Mouse (Mus musculus) MEL (cell line): ENCODE results near the gene Uggt1. TPM values are rescaled to one million over a fixed set of nuclear protein-coding genes. Genes with fewer than 3 reads are reported as not detected.

Experiments
- DNase-seq: peaks from one replicate; pipeline ENCODE4 v3.0.0; 2011; ENCODE audit warnings: low read depth, low spot score
- H3K27ac ChIP-seq: 2 replicates; pipeline ENCODE4 v1.5.1; 2012; ENCODE audit warnings: low read depth, mild to moderate bottlenecking, control low read depth, low read length, moderate library complexity; ENCODE audit not compliant: control insufficient read depth
- H3K27me3 ChIP-seq, 2 experiments: fragments of 150-350 bp in 1 of 2; sonication (generic) in 1 of 2; 2 replicates each; pipeline ENCODE4 v1.6.1; 2012; ENCODE audit warnings: low read length in 2 of 2, mild to moderate bottlenecking in 2 of 2, improper control_type of control experiment in 1 of 2, moderate library complexity in 1 of 2; ENCODE audit not compliant: insufficient read depth in 2 of 2, control insufficient read depth in 1 of 2
- H3K36me3 ChIP-seq, 2 experiments: 2 replicates each; pipeline ENCODE4 v1.6.1; 2012 to 2014; ENCODE audit warnings: low read length in 2 of 2, improper control_type of control experiment in 1 of 2, inconsistent platforms in 1 of 2, mild to moderate bottlenecking in 1 of 2; ENCODE audit not compliant: insufficient read depth in 2 of 2, control insufficient read depth in 1 of 2
- H3K4me1 ChIP-seq, 2 experiments: fragments of 150-350 bp in 1 of 2; sonication (generic) in 1 of 2; 2 replicates each; pipeline ENCODE4 v1.6.1; 2012; ENCODE audit warnings: low read length in 2 of 2, improper control_type of control experiment in 1 of 2, mild to moderate bottlenecking in 1 of 2; ENCODE audit not compliant: insufficient read depth in 2 of 2, control insufficient read depth in 1 of 2
- H3K4me3 ChIP-seq, 2 experiments: fragments of 150-350 bp in 1 of 2; sonication (generic) in 1 of 2; 2 replicates each; pipeline ENCODE4 v1.5.1; 2012; ENCODE audit warnings: low read depth in 2 of 2, low read length in 2 of 2, mild to moderate bottlenecking in 2 of 2, moderate library complexity in 2 of 2, control low read depth in 1 of 2, improper control_type of control experiment in 1 of 2; ENCODE audit not compliant: control insufficient read depth in 1 of 2, insufficient read depth in 1 of 2
- H3K79me2 ChIP-seq: 2 replicates; pipeline ENCODE4 v1.6.1; 2012; ENCODE audit warnings: mild to moderate bottlenecking, low read length, moderate library complexity; ENCODE audit not compliant: control insufficient read depth, poor library complexity, insufficient read depth
- H3K9ac ChIP-seq: 2 replicates; pipeline ENCODE4 v1.6.1; 2012; ENCODE audit warnings: low read depth, mild to moderate bottlenecking, control low read depth, low read length, moderate library complexity; ENCODE audit not compliant: control insufficient read depth, poor library complexity, severe bottlenecking
- H3K9me3 ChIP-seq: fragments of 150-350 bp; sonication (generic); replicated peaks from 2 replicates; pipeline ENCODE4 v1.6.1; 2012; ENCODE audit warnings: mild to moderate bottlenecking, low read length, improper control_type of control experiment, moderate library complexity; ENCODE audit not compliant: insufficient read depth
- CHD1 ChIP-seq: IDR thresholded peaks from 2 replicates; pipeline ENCODE4 v1.6.1; 2012; ENCODE audit warnings: low read depth, mild to moderate bottlenecking, inconsistent platforms, low read length, improper control_type of control experiment
- CHD2 ChIP-seq: IDR thresholded peaks from 2 replicates; pipeline ENCODE4 v1.6.1; 2011; ENCODE audit warnings: low read length, improper control_type of control experiment
- CTCF ChIP-seq, 3 experiments: IDR thresholded peaks in 2 of 3; conservative IDR thresholded peaks in 1 of 3; 2 replicates each; pipeline ENCODE4 v1.5.1; 2011 to 2012; ENCODE audit warnings: low read length in 3 of 3, low read depth in 2 of 3, mild to moderate bottlenecking in 2 of 3, improper control_type of control experiment in 1 of 3, inconsistent platforms in 1 of 3, mixed read lengths in 1 of 3, moderate library complexity in 1 of 3; ENCODE audit not compliant: control insufficient read depth in 1 of 3, insufficient read depth in 1 of 3, poor library complexity in 1 of 3, severe bottlenecking in 1 of 3
- E2F4 ChIP-seq: IDR thresholded peaks from 2 replicates; pipeline ENCODE4 v1.6.1; 2011; ENCODE audit warnings: low read depth, low read length, improper control_type of control experiment, borderline replicate concordance
- ELF1 ChIP-seq: IDR thresholded peaks from 2 replicates; pipeline ENCODE4 v1.6.1; 2014; ENCODE audit warnings: low read depth, mild to moderate bottlenecking, inconsistent platforms, low read length, improper control_type of control experiment, moderate library complexity
- EP300 ChIP-seq, 2 experiments: IDR thresholded peaks; 2 replicates each; pipeline ENCODE4 v1.6.1; 2011; ENCODE audit warnings: improper control_type of control experiment in 2 of 2, low read length in 2 of 2, low read depth in 1 of 2, mild to moderate bottlenecking in 1 of 2
- ETS1 ChIP-seq: IDR thresholded peaks from 2 replicates; pipeline ENCODE4 v1.6.1; 2012; ENCODE audit warnings: low read depth, mild to moderate bottlenecking, inconsistent platforms, low read length, improper control_type of control experiment, moderate library complexity
- GATA1 ChIP-seq: IDR thresholded peaks from 2 replicates; pipeline ENCODE4 v1.6.1; 2011; ENCODE audit warnings: low read depth, low read length, improper control_type of control experiment
- JUND ChIP-seq: IDR thresholded peaks from 2 replicates; pipeline ENCODE4 v1.6.1; 2011; ENCODE audit warnings: low read depth, mild to moderate bottlenecking, improper control_type of control experiment, low read length
- KAT2A ChIP-seq: conservative IDR thresholded peaks from 2 replicates; pipeline ENCODE4 v1.6.1; 2012; ENCODE audit warnings: low read depth, low read length, improper control_type of control experiment, inconsistent platforms
- MAFK ChIP-seq: IDR thresholded peaks from 2 replicates; pipeline ENCODE4 v1.6.1; 2011; ENCODE audit warnings: low read depth, mild to moderate bottlenecking, low read length, improper control_type of control experiment, borderline replicate concordance
- MAX ChIP-seq: IDR thresholded peaks from 2 replicates; pipeline ENCODE4 v1.6.1; 2011; ENCODE audit warnings: low read length, improper control_type of control experiment
- MYB ChIP-seq: IDR thresholded peaks from 2 replicates; pipeline ENCODE4 v1.6.1; 2011; ENCODE audit warnings: mild to moderate bottlenecking, low read depth, low read length, improper control_type of control experiment
- MYC ChIP-seq: IDR thresholded peaks from 2 replicates; pipeline ENCODE4 v1.6.1; 2011; ENCODE audit warnings: low read depth, mild to moderate bottlenecking, low read length, improper control_type of control experiment, moderate library complexity
- NRF1 ChIP-seq: IDR thresholded peaks from 2 replicates; pipeline ENCODE4 v1.6.1; 2014; ENCODE audit warnings: low read depth, mild to moderate bottlenecking, inconsistent platforms, low read length, improper control_type of control experiment, moderate library complexity; ENCODE audit not compliant: poor library complexity, insufficient read depth, severe bottlenecking
- POLR2A ChIP-seq, 2 experiments: IDR thresholded peaks; 2 replicates each; pipeline ENCODE4 v1.6.1; 2011 to 2012; ENCODE audit warnings: low read length in 2 of 2, mild to moderate bottlenecking in 2 of 2, control low read depth in 1 of 2, improper control_type of control experiment in 1 of 2, low read depth in 1 of 2, moderate library complexity in 1 of 2; ENCODE audit not compliant: control insufficient read depth in 1 of 2, insufficient read depth in 1 of 2, poor library complexity in 1 of 2
- POLR2AphosphoS2 ChIP-seq: IDR thresholded peaks from 2 replicates; pipeline ENCODE4 v1.6.1; 2011; ENCODE audit warnings: low read length, improper control_type of control experiment
- RAD21 ChIP-seq: IDR thresholded peaks from 2 replicates; pipeline ENCODE4 v1.6.1; 2011; ENCODE audit warnings: mild to moderate bottlenecking, low read depth, low read length, improper control_type of control experiment
- RCOR1 ChIP-seq: IDR thresholded peaks from 2 replicates; pipeline ENCODE4 v1.6.1; 2012; ENCODE audit warnings: low read depth, mild to moderate bottlenecking, inconsistent platforms, low read length, improper control_type of control experiment
- SIN3A ChIP-seq: IDR thresholded peaks from 2 replicates; pipeline ENCODE4 v1.6.1; 2012; ENCODE audit warnings: low read length, improper control_type of control experiment, inconsistent platforms
- TCF12 ChIP-seq: IDR thresholded peaks from 2 replicates; pipeline ENCODE4 v1.6.1; 2014; ENCODE audit warnings: low read depth, mild to moderate bottlenecking, inconsistent platforms, low read length, improper control_type of control experiment, moderate library complexity
- UBTF ChIP-seq: IDR thresholded peaks from 2 replicates; pipeline ENCODE4 v1.6.1; 2012; ENCODE audit warnings: low read depth, mild to moderate bottlenecking, inconsistent platforms, low read length, improper control_type of control experiment, moderate library complexity, borderline replicate concordance; ENCODE audit not compliant: insufficient read depth
- USF2 ChIP-seq, 2 experiments: IDR thresholded peaks; 2 replicates each; pipeline ENCODE4 v1.6.1; 2011 to 2012; ENCODE audit warnings: improper control_type of control experiment in 2 of 2, low read length in 2 of 2, borderline replicate concordance in 1 of 2, inconsistent platforms in 1 of 2, low read depth in 1 of 2, mild to moderate bottlenecking in 1 of 2; ENCODE audit not compliant: insufficient read depth in 1 of 2
- ZC3H11A ChIP-seq: IDR thresholded peaks from 2 replicates; pipeline ENCODE4 v1.6.1; 2012; ENCODE audit warnings: low read depth, mild to moderate bottlenecking, inconsistent platforms, low read length, improper control_type of control experiment
- ZKSCAN1 ChIP-seq: IDR thresholded peaks from 2 replicates; pipeline ENCODE4 v1.6.1; 2012; ENCODE audit warnings: low read depth, mild to moderate bottlenecking, inconsistent platforms, low read length, improper control_type of control experiment, moderate library complexity
- ZNF384 ChIP-seq: IDR thresholded peaks from 2 replicates; pipeline ENCODE4 v1.6.1; 2012; ENCODE audit warnings: low read depth, mild to moderate bottlenecking, inconsistent platforms, low read length, improper control_type of control experiment
- polyA plus RNA-seq, 2 experiments: library from polyadenylated mRNA; stranded (reverse) in 1 of 2; unstranded in 1 of 2; fragments of >175 nt in 1 of 2; fragments of >200 nt in 1 of 2; gene quantifications; 2 replicates each; pipeline versions ENCODE4 v1.2.1 to v1.2.4; 2012; ENCODE audit warnings: low replicate concordance in 2 of 2, low read depth in 1 of 2; ENCODE audit not compliant: insufficient read length in 2 of 2, insufficient read depth in 1 of 2, missing spikeins in 1 of 2
- total RNA-seq: library from RNA; depleted of rRNA; stranded (reverse); fragments of 300-350 nt; gene quantifications from 2 replicates; pipeline ENCODE4 v1.2.3, GENCODE M21; 2012

Uggt1 gene
- total and polyA plus RNA-seq, 3 experiments: 33.8 to 98.3 (median 47.9) TPM

- H3K79me2 ChIP-seq: no peaks in the 10 kb centered on the region
- no peak overlapping the region for H3K4me3 ChIP-seq
- TF ChIP-seq ZNF384 (no peak), ELF1 (no peak), MYC (no peak), JUND (no peak), CTCF (IDR thresholded peaks at IDR 0.05 in 2 of 3, conservative IDR thresholded peaks at IDR 0.05 in 1 of 3; ENCODE audit: control insufficient read depth in 1 of 3, insufficient read depth in 1 of 3, low read depth in 2 of 3, low read length in 3 of 3, poor library complexity in 1 of 3, severe bottlenecking in 1 of 3) (no peak), MAFK (no peak), ZC3H11A (no peak)
- H3K36me3 ChIP-seq: peaks cover 0 to 12% of the 10 kb centered on the region in 2 experiments; a peak in 2 of 4 replicates
- peaks cover 7 to 24% of the 10 kb centered on the region in 2 experiments for H3K4me1 ChIP-seq
- H3K9me3 ChIP-seq: no peaks in the 10 kb centered on the region
- no peak for DNase-seq
- no peak overlapping the region for H3K9ac ChIP-seq
- H3K27me3 ChIP-seq: no peaks in the 10 kb centered on the region
- no peak overlapping the region for H3K27ac ChIP-seq
Observed at GRCm38 (mm10) chr1:36260418-36260817, 15.9 kb upstream of the Uggt1 start.

- TF ChIP-seq MYC: no peak
- no peak for TF ChIP-seq MAFK
- TF ChIP-seq GATA1: no peak
- no peak for TF ChIP-seq SIN3A
- TF ChIP-seq EP300 (IDR thresholded peaks at IDR 0.05; ENCODE audit: low read depth in 1 of 2, low read length in 2 of 2): no peak
- no peak for TF ChIP-seq KAT2A
- no peak for TF ChIP-seq POLR2A (IDR thresholded peaks at IDR 0.05; ENCODE audit: control insufficient read depth in 1 of 2, insufficient read depth in 1 of 2, low read depth in 1 of 2, low read length in 2 of 2, poor library complexity in 1 of 2)
- TF ChIP-seq ETS1: no peak
- no peak for TF ChIP-seq USF2 (IDR thresholded peaks at IDR 0.05; ENCODE audit: borderline replicate concordance in 1 of 2, insufficient read depth in 1 of 2, low read depth in 1 of 2, low read length in 2 of 2)
Observed at GRCm38 (mm10) chr1:36259281-36259680, 14.8 kb upstream of the Uggt1 start.

GRCm38 (mm10) chr1:36258631-36259030 lies 14.1 kb upstream of the Uggt1 start:
- peaks cover 0 to 7% of the 10 kb centered on the region in 2 experiments; a peak in 2 of 4 replicates for H3K36me3 ChIP-seq
- no peak overlapping the region for H3K27ac ChIP-seq
- no peak overlapping the region for H3K9ac ChIP-seq
- H3K4me1 ChIP-seq: peaks cover 5 to 12% of the 10 kb centered on the region in 2 experiments; a peak in 3 of 4 replicates
- no peaks in the 10 kb centered on the region for H3K79me2 ChIP-seq
- H3K4me3 ChIP-seq: no peak overlapping the region
- H3K27me3 ChIP-seq: no peaks in the 10 kb centered on the region
- H3K9me3 ChIP-seq: no peaks in the 10 kb centered on the region
- DNase-seq: peak; percentile 70
- no peak for TF ChIP-seq RAD21
- TF ChIP-seq USF2 (IDR thresholded peaks at IDR 0.05; ENCODE audit: borderline replicate concordance in 1 of 2, insufficient read depth in 1 of 2, low read depth in 1 of 2, low read length in 2 of 2): no peak
- no peak for TF ChIP-seq CHD2
- no peak for TF ChIP-seq TCF12
- no peak for TF ChIP-seq NRF1
- no peak for TF ChIP-seq SIN3A
- TF ChIP-seq RCOR1: no peak
- no peak for TF ChIP-seq E2F4
- TF ChIP-seq KAT2A: no peak
- TF ChIP-seq CHD1: no peak
- no peak for TF ChIP-seq ZKSCAN1
- no peak for TF ChIP-seq MYC
- no peak for TF ChIP-seq POLR2A (IDR thresholded peaks at IDR 0.05; ENCODE audit: control insufficient read depth in 1 of 2, insufficient read depth in 1 of 2, low read depth in 1 of 2, low read length in 2 of 2, poor library complexity in 1 of 2)
- no peak for TF ChIP-seq MYB
- TF ChIP-seq POLR2AphosphoS2: no peak
- TF ChIP-seq ZNF384: no peak
- TF ChIP-seq EP300 (IDR thresholded peaks at IDR 0.05; ENCODE audit: low read depth in 1 of 2, low read length in 2 of 2): no peak
- no peak for TF ChIP-seq MAX
- TF ChIP-seq UBTF: no peak

More at GRCm38 (mm10) chr1:36259281-36259680, 14.8 kb upstream of the Uggt1 start:
- H3K4me3 ChIP-seq: no peak overlapping the region
- no peaks in the 10 kb centered on the region for H3K27me3 ChIP-seq
- H3K9me3 ChIP-seq: no peaks in the 10 kb centered on the region
- no peak overlapping the region for H3K27ac ChIP-seq
- H3K79me2 ChIP-seq: no peaks in the 10 kb centered on the region
- peaks cover 5 to 12% of the 10 kb centered on the region in 2 experiments for H3K4me1 ChIP-seq
- H3K36me3 ChIP-seq: peaks cover 0 to 7% of the 10 kb centered on the region in 2 experiments; a peak in 2 of 4 replicates
- no peak overlapping the region for H3K9ac ChIP-seq
- DNase-seq: no peak
